Mouse (Mus musculus): ENCODE data around the gene Zfyve21.
A peak's percentile ranks its signal among the peaks of the same experiment; 100 is the strongest.

The Zfyve21 gene

DNA sequence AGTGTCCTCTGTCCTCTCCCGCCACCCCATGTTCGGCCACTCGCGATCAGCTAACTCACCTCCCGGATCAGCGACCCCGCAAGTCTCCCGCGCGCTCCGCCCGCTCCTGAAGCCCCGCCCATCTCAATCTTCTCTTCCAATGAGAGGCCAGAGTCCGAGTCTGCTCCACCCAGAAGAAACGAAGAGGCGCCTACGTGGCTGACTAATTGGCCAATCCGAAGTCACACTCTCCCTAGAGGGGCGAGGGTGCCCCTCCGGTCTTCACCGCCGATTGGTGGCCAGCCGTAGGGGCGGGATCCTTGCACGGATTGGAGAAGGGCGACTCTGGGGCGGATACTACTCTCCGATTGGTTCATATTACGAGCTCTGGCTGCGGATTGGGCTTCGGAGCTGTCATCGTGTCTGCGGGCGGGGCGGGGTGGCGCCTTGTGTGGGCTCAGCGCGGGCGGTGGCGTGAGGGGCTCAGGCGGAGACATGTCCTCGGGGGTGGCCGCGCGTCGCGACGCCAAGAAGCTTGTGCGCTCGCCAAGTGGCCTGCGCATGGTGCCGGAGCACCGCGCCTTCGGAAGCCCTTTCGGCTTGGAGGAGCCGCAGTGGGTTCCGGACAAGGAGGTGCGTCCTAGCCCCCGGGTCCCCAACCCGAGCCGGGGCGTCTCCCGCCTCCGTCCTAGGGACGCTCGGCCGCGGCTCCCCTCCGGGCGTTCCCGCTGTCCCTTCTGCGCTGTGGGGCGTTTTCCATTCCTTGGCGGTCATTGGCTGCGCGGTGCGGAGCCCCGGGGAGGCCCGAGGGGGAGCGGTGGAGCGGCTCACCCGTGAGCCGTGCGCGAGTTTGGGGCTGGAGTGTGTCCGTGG, at the start of gene Zfyve21, which contains the start of gene Xrcc3:
Gene Zfyve21, plus strand, starts transcription at position 405 of the 852 bp plus-strand sequence.
Gene Xrcc3, minus strand, starts transcription at position 108 of the 852 bp plus-strand sequence.
- peak; percentile 95 to 99 for DNase-seq

DNA sequence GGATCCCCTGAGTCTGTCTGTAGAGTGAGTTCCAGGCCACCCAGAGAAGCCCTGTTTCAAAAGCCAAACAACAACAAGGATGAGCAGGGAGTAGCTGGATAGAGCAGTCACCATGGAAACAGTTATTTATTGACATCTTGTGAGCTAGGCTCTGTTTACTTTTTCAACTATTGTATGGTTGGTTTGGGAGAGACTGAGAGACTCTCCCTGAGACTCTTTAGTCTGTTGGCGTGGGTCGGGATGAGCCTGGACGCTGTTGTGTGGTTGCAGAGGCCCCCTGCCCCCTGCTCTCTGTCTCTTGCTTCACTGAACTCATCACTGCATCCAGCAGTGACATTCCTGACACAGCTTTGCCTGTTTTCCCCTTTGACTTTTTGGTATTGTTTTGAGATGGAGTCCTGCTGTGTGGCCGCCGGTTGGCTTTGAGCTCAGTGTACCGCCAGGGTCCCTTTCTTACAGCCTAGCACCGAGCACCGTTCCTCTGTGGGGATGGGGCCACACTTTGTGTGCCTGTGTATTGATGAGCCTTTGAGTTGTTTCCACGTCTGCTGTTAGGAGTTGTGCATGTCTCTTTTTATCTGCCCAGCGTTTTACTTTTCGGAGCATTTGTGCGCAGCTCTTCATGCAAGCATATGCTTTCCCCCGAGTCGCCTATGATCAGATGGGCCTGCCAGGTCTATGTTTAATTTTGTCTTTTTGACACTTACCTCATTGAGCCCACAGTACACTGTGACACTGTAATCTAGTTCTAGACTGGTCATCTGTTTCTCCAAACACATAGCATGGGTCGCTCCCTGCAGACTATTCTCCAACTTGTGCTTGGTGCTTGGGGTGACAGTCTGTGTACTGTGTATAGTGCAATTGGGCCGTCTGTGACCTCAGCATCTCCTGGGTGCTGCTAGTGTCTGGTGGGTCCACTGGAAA, 47.4 kb upstream of the Zfyve21 start:
- no peak for DNase-seq

DNA sequence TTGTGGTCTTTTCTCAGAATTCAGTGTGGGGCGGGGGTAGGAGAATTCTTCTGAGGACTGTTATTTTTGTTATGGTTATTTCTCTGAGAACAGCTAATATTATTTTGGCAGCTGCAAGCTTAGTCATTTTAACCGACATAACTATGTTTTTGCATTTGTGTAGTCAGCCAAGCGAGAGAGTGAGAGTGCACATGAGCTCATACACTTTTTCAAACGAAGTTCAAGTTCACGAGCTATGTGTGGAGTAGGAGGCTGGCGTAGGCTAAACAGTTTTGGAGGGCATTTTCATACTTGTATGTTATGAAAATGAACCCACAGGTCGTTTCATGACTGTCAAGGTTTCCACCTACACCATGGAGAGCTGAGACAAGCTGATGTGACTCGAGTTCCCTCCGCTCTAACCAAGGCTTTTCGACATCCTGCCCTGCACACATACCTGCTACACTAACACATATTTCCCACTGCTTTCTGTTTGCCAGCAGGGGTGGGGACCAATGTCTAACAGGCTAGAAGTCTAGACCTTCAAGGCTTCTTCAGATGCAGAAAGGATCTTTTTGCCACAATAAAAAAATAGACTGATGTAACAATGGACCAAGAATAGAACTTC, 45.5 kb upstream of the Zfyve21 start:
- DNase-seq, result no peak

DNA sequence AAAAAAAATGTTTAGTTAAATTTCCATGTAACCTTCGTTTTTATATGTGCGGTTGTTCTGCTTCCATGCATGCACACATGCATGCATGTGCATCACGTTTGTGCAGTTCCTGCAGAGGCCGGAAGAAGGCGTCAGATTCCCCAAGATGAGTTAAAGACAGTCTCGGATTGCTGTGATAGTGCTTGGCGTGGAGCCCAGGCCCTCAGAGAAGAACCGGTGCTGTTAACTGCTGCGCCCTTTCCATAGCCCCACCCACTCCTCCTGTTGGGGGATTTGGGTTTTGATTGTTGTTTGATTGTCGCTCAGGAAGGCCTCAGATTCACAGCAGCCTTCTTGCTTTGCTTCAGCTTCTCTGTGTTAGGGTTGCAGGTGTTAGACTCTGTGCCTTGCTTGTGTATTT, 44.7 kb upstream of the Zfyve21 start:
- peak; percentile 32 to 49 for DNase-seq

DNA sequence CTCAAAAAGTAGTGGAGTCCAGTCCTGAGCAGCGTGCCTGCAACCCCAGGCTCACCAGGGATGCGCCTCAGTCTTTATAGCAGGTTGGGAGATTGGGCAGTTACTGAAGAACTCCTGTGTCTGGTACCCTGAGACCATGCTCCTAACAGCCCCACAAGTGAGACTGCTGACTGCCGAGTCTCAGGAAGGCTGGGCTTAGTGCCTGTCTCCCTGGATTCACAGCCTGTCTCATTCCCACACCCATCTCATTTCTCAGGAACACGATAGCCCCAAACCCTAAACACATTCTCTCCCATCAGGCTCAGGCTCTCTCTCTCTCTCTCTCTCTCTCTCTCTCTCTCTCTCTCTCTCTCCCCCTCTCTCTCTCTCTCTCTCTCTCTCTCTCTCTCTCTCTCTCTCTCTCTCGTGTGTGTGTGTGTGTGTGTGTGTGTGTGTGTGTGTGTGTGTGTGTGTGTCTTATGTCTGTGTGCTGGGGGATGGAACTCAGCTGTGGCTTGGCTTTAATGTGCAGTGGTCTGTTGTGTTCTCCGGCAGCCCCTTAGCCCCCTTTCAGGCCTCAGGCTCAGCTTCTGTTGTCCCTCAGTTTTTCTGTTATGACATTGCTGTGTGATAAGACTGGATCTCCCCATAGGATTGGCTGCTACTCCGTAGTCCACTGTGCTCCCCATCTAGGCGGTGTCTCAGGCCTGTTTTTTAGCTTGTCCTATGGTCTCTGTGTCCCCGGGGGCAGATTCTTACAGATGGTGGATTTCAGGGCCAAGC, 44.0 kb upstream of the Zfyve21 start:
- no peak for DNase-seq

DNA sequence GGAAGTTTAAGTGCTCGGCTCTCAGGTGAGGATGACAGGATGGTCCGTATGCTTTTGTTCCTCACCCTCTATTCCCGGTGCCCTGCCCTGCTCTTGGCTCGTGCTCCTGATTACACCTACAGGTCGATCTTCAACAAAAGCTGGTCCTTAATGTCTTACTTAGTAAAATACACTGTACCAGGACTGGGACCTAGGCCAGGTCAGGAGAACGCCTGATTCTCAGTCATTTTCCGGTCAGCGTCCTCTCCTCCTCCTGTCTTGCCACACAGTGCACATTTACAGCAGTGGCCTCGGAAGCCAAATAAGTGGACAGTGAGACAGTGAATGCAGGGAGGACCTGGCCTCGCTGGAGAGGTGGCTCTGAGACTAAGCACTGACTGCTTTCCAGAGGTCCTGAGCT, 43.3 kb upstream of the Zfyve21 start:
- DNase-seq, result no peak

DNA sequence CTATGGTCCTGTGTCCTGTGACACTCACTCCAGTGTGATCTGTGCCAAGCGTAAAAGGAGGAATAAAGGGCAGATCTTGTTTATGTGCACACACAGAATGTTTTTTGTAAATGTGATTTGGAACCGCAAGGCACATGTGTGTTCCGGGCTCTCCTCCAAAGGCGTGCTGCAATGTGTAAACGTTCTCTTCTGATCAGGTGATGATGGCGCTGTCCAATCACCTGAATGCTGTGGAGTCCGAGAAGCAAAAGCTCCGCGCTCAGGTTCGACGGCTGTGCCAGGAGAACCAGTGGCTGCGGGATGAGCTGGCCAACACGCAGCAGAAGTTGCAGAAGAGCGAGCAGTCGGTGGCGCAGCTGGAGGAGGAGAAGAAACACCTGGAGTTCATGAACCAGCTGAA, 39.8 kb upstream of the Zfyve21 start:
- DNase-seq, result no peak

DNA sequence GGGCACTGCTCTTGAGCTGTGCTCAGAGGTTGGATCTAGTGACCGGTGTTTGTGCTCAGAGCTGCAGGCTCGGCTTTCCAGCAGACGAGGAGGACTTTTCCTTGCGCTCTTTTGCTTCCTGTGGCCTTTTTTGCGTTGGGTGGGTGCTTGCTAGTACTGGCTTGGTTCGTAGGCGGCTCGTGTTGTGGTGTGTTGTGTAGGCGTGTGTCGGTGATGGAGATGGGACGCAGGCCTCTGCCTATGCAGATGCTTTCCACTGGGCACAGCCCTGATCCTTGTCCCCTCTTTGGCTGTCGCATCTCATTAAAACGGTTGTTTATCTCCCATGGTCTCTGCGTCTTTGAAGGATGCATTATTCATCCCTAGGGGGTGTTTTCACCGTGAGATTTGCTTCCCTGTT, 39.1 kb upstream of the Zfyve21 start:
- DNase-seq, result no peak

DNA sequence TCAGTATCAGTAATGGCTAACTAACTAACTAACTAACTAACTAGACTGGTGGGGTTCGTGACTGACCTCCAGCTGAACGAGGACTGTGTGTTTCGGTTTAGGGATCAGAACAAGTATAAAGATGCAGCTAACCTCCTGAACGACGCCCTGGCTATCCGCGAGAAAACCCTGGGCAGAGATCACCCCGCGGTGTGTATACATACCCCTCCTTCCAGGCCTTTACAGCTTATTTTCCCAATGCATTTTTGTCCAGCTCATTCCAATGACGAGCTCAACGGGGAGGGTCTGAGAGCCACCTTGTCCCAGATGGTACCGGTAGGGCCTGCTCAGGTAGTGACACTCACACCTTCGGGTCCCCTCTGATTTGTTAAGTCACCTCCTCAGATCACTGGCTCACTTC, 36.1 kb upstream of the Zfyve21 start:
- no peak for DNase-seq

DNA sequence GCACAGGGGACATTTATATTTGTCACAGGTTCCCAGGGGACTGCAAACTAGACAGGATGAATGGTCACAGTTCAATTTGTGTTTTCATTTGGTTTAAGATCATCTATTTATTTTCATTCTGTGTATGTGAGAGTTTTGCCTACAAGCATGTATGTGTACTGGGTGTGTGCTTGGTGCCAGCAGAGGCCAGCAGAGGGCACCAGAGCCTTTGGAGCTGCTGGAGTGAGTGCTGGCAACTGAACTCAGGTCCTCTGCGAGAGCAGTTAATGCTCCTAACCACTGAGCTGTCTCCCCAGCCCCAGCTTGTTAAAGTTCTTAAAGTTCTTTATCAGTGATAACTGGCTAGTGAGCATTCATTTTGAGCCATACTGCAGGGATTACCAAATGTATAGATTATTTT, 34.4 kb upstream of the Zfyve21 start:
- DNase-seq, result peak in 1 of 2 experiments; percentile 16

DNA sequence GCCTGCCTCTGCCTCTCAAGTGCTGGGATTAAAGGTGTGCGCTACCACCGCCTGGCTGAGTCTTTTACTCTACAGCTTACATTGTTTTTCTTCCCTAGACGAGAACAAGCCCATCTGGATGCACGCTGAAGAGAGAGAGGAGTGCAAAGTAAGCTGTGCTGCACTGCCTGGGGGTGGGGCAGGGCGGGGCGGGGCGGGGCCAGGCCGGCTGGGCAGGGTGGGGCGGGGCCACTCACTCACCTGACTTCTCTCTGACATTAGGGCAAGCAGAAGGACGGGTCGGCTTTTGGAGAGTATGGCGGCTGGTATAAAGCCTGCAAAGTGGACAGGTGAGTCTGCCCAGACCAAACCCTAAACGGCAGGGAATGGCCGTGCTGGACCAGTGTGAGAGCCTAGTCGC, 28.8 kb upstream of the Zfyve21 start:
- no peak for DNase-seq

DNA sequence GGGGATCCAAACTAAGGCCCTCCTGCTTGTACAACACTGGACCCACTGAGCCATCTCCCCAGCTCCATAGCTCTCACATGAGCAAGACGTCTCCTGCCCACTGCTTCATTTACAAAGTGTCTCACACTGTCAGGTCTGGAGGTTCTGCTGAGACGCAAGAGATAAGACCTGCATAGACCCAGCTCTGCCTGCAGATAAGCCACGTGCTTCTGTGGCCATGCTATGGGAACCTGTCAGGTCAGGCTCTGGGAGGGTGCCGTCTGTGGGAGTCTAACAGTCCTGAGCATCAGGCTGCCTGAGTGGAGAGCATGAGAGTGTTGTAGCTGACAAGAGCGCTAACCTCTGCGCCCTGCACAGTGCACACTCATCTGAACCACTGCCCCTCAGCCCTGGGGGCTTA, 27.0 kb upstream of the Zfyve21 start:
- DNase-seq, result no peak

DNA sequence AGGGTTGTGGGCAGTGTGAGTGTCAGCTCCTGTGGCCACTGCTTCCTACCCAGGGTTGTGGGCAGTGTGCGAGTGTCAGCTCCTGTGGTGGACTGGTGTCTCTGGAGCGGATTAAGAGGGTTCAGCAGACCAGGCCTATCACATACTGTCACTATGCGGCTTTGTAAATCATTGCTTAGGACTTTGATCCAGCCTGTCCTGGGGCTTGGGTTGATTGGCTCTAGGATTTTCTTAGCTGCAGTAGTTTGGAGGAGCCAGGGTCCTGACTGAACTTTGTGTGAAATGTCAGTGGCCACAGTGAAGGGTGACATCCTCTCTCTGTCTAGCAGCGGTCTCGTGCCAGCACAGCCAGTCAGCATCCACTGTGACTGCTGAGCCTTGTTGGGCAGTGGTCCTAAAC, 23.9 kb upstream of the Zfyve21 start:
- no peak for DNase-seq

DNA sequence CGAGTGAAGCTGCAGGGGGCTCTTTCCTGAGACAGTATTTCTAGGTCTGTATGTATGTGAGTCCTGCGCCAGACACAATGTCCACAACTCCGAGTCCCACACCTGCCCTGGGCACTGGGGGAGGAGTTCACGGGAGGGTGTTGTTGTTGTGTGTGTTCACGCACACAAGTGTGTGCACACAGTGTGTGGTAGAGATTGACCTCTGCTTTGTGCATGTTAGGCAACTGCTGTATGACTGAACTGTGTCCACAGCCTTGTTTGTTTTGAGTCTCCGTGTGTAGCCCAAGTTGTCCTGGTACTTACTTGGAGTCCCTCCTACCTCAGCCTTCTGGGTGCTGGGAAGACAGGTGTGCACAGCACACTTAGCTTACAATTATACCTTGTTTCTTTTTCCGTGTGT, 23.3 kb upstream of the Zfyve21 start:
- DNase-seq, result no peak

DNA sequence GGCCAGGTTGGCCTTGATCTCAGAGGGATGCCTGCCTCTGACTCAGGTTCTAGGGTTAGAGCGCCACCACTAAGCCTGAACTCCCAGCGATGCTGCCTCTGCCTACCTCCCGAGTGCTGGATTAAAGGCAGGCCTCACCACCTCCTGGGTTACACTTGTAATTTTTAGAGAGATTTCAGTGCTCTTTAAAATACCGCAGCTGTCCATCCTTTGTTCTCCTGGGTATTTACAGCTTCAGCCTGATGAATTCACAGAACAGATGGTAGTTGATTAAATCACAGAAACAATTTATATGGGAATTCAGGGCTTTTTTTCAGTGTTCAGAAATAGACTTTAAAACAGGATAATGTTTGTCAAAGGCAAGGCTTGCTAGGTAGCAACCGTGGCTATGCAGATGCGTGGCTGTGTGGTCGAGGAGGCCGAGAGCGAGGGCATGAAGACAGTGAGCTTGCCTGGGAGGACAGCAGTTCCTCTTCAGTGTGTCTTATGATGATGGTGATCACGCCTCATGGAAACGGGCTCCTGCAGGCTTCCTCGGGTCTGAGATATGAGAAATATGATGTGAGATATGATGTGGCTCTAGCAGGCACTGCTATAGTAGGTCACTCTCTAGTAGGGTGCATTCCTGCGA, 22.4 kb upstream of the Zfyve21 start:
- no peak for DNase-seq

DNA sequence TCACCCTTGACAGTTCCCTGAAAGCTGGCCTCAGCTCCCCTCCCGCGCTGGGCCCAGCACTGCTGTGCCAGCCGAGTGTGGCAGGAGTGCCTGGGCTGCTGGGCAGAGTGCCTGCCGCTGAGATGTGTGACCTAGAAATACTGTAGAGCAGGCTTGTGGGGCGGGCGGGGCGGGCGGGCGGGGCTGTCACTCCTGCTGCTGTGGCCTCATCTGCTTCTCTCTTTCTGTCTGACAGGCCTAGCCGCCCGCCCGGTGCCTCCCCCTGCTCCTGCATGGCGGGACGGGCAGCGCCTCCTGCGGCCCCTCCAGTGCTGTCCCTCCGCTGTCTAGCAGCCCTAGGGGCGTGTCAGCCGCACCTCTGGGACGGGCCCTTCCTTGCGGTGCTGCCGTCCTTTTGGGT, 19.9 kb upstream of the Zfyve21 start:
- no peak for DNase-seq

DNA sequence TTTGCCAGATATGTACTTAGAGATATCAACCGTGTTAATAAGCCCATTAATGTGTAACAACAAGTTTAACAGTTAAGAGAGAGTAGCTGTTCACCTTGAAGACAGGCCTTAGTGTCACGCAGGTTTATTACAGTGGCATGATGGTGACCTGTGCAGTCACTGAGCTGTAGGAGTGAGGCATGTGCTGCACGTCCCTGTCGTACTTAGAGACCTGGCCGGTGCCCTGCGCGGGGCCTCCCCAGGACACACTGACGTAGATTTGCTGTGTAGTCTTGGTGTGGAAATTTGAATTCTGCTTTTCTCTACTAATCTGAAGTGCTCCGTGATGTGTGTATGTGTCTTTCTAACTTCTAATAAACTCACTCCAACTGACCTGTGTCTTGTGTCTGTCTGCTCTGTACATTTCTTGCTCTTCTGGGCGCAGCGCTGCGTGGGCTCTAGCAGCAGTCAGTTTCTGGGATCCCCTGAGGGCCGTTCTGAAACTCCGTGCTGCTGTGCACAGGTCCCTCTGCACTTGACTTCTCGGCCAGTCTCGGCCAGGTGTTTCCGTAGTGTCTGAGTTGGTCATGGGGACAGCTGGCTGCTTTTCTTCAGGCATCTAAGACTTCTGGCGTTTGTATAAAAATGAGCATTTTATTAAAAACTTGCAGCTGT, 19.3 kb upstream of the Zfyve21 start:
- no peak for DNase-seq

DNA sequence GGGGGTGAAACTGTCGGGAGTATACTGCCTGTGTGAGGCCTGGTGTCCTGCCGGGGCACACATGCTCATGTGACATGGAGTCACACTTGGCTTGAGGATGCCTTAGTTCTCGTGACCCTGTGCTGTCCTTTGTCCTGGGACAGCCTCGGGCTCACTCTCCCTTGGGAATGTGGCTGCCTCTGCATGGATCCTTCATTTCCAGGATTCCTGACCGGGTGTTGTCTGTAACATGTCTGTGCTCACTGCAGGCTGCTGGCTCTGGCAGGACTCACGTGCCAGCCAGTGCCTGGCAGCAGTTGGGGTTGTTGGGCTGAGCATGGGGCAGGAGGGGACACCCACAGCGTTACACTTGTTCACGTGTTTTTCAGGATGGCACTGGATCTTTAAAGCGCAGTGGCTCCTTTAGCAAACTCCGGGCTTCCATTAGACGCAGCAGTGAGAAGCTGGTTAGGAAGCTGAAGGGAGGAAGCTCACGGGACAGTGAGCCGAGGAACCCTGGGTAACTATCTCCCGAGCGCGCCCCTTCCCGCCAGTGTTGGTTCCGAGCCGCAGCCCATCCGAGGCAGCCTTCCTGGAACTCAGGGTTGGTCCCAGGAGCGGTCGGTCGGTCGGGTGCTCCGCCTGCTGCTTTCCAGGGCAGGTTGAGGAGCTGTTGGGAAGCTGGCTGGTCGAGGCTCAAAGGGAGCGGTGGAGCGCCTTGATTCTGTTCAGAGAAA, 18.6 kb upstream of the Zfyve21 start:
- no peak for DNase-seq

DNA sequence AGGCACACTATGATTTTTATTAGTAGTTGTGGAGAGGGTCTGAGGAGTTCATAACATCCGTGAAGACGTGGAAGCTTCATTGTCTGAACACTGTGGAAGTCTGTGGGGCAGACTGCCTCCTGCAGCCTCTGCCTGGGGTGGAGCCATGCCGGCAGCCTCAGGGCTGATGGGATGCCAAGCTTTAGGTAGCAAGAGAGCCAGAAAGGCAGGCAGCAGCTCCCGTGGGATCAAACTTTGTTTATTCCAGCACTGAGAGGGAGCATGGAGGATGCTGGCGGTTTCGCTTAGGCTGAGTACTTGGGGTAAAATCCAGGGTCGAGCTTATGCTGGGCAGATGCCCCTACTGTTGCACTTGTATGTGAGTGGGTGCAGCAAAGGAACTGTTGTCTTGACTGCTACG, 16.7 kb upstream of the Zfyve21 start:
- no peak for DNase-seq

DNA sequence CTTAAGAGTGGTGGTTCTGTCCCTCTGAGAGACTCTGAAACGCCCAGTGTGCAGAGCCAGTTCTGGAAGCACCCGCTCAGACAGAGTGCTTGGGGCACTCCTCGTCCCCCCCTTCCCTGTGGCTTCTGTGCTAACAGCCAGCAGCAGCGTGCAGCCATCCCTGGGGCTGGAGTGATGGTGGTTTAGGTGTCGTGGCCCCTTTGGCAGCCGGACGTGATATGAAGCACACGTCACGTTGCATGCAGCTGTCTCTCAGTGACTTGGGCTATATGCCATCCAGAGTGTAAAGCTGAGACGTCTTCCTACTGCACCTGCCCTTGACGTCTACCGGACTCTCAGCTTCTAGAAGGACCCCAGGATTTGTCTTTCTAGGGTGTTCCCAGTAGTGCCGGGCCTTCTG, 15.5 kb upstream of the Zfyve21 start:
- DNase-seq, result no peak
